Mouse (Mus musculus): ENCODE results near the gene Aqp11. TPM values are rescaled to one million over a fixed set of nuclear protein-coding genes. Genes with fewer than 3 reads are reported as not detected.

Aqp11 gene
- total RNA-seq, 1 experiment from 2014 or later = 2.8 TPM

DNA sequence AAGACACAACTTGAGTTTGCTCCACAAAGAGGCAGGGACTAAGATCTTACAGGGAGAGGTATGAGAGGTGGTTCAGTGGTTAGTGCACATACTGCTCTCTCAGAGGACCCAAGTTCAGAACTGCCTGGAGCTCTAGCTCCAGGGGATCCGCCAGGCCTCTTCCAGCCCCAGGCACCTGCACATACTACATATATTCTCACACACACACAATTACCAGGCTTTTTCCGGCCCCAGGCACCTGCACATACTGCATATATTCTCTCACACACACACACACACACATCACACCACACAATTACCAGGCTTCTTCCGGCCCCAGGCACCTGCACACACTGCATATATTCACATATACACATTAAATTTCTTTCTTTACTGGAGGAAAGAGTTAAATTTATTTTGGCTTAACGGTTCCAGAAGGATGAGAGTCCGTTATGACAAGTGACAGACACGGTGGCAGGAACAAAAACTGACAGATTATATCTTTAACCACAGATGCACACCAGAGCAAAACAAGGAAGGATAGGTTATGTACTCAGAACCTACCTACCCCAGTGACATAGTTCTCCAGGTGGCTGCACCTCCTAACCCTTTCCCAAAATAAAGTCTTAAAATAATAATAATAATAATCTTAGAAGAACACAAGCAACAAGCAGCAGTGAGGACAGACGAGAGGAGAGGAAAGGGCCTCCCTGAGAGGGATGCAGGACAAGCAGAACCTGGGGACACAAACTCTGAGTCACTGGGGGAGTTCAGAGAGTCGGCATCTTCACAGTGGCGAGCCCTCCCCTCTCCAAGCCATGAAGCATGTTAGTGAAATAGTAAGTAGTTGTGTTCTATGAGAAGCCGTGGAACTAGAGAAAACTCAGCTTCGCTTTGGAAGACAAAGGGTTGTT, 14.2 kb downstream of the Aqp11 start:
- ATAC-seq (replicated peaks in 1 of 2; ENCODE audit: insufficient read depth in 1 of 2, low FRiP score in 2 of 2, low TSS enrichment in 1 of 2, low read depth in 1 of 2, poor library complexity in 2 of 2, severe bottlenecking in 2 of 2) = no peak

DNA sequence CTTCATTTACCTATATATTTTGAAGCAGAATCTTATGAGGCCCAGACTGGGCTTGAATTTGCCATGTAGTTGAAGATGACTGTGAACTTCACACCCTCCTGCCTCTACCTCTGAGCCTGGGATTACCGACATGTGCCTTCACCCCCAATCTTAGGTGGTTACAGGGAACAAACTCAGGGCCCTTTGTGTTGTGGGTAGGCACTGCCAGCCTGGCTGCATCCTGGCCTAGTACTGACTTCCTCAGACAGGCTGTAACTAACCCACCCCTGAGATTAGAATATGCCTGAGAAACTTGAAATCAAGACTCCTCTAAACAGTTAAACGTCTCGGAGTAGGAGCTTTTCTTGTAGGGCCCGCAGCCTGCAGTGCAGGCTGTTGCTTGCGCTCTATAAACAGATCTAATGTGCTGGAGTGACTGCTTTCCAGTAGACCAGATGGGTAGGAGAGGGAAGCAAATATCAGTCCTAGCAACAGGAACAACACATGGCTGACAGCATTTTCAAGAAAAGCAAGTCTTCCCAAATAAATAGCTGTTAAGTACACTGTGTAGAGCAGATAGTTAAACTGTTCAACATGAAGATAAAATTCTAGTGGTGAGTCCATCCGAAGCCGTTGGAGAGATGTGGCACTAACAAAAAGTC, 15.7 kb downstream of the Aqp11 start:
- no peak for ATAC-seq (replicated peaks in 1 of 2; ENCODE audit: insufficient read depth in 1 of 2, low FRiP score in 2 of 2, low TSS enrichment in 1 of 2, low read depth in 1 of 2, poor library complexity in 2 of 2, severe bottlenecking in 2 of 2)

DNA sequence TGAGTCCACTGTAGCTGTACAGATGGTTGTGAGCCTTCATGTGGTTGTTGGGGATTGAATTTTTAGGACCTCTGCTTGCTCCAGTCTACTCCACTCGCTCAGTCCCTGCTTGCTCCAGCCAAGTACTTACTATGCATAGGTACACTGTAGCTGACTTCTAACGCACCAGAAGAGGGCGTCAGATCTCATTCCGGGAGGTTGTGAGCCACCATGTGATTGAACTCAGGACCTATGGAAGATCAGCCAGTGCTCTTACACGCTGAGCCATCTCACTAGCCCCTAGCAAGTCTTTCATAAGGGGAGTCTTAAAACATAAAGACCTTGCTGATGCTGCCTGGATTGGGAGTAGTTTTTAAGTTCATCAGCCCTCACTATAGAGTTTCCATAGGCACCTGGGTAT, 18.0 kb downstream of the Aqp11 start:
- no peak for ATAC-seq (replicated peaks in 1 of 2; ENCODE audit: insufficient read depth in 1 of 2, low FRiP score in 2 of 2, low TSS enrichment in 1 of 2, low read depth in 1 of 2, poor library complexity in 2 of 2, severe bottlenecking in 2 of 2)

DNA sequence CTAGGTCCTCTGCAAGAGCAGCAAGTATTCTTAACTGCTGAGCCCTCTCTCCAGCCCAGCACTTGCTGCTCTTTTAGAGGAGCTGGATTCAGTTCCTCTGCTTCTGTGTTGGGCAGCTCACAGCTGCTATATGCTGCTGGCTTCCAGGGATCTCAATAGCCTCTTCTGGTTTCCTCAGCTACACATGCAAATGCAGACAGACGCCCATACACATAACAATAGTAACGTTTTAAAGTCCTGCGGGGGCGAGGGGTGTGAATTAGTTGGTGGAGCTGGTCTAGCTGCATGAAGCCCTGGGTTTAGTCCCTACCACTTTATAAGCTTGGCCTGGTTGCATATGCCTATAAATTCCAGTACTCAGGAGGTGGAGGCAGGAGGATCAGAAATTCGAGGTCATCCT, 19.0 kb downstream of the Aqp11 start:
- ATAC-seq (replicated peaks in 1 of 2; ENCODE audit: insufficient read depth in 1 of 2, low FRiP score in 2 of 2, low TSS enrichment in 1 of 2, low read depth in 1 of 2, poor library complexity in 2 of 2, severe bottlenecking in 2 of 2) = no peak

DNA sequence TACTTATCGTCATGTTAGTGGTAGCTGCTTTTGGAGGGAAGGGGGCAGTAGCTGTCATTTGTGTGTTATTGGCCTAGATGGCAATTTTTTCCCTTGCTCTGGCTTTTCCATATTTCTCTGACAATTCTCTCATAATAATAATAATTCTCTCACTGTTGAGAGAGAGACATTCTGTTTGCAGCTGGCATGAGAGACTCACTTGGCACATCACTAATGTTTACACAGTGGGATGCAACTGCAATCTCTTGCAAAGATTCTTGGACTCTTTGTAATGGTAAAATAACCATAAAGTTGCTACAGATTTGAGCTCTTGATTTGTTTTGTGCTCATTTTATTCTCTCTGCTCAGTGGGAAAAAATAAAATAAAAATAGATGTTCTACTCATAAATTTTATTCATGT, 20.8 kb downstream of the Aqp11 start:
- no peak for ATAC-seq (replicated peaks in 1 of 2; ENCODE audit: insufficient read depth in 1 of 2, low FRiP score in 2 of 2, low TSS enrichment in 1 of 2, low read depth in 1 of 2, poor library complexity in 2 of 2, severe bottlenecking in 2 of 2)

DNA sequence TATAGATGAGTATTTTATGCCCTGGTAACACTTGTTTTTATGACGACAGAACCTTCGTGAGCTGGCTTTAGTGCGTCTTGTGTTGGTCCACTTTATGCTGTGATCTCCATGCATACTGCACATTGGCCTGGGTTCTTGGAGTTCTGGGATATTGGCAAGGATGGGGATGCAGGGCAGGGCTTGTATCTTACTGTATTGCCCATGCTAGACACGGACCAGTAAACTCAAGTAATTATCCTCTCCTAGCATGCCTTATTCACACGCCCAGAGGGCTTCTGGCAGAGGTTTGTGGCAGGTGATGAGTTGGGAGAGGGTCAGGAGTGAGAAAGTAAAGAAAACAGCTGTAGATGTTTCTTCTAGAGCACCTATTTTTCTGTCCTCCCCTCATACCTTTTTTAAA, 23.4 kb downstream of the Aqp11 start:
- ATAC-seq (replicated peaks in 1 of 2; ENCODE audit: insufficient read depth in 1 of 2, low FRiP score in 2 of 2, low TSS enrichment in 1 of 2, low read depth in 1 of 2, poor library complexity in 2 of 2, severe bottlenecking in 2 of 2) = no peak

DNA sequence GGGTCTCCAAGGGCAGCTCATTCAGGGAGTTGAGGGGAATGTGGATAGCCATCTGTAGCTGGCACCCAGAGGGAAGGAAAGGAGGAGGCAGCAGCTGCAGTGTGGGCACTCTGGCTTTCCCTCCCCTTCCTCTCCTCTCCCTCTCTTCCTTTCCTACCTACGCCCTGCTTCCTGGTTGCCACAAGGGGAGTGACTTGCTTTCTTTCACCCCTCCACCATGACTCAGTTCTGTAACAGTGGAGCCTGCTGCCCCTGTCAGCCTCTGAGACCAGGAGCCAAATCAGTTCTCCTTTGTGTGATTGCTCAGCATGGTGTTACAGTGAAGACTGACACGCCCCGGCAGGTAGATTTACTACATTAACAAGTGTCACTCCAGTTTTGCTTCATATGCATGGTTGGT, 28.9 kb downstream of the Aqp11 start:
- ATAC-seq (replicated peaks in 1 of 2; ENCODE audit: insufficient read depth in 1 of 2, low FRiP score in 2 of 2, low TSS enrichment in 1 of 2, low read depth in 1 of 2, poor library complexity in 2 of 2, severe bottlenecking in 2 of 2) = peak; percentile 95 to 97

DNA sequence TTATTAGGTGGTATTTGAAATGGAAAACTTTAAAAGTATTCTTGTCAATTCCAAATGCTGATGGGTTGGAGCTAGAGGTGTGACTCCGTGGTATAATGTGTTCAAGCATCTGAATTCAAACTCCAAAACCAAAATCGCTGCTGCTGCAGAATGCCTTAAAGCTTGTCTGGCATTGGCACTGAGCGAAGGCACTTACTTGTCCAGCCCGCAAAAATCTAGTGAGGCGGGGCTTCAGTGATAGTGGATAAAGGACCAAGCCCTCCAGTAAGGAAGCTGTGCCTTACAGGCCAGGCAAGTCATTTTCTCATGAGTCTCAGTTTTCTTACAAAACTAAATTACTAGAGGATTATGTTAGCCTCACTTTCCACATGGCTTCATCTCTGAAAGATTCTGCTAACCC, 30.3 kb downstream of the Aqp11 start:
- ATAC-seq (replicated peaks in 1 of 2; ENCODE audit: insufficient read depth in 1 of 2, low FRiP score in 2 of 2, low TSS enrichment in 1 of 2, low read depth in 1 of 2, poor library complexity in 2 of 2, severe bottlenecking in 2 of 2) = no peak

DNA sequence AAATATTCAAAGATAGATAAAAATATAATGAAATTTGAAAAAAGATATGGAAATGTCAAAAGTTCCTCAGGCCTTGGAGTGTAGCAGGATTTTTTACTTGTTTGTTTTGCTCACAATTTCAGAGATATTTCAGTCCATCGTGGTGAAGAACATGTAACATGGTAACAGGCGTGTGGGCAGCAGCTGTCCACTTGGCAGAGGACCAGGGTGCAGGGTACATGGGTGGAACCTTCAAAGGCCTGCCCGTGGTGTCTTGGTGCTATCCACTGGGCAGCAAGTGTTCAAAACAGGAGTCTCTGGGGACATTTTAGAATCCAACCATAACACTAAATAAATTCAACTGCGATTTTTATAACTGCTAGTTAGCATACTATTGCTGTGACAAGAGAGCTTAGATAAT, 31.0 kb downstream of the Aqp11 start:
- no peak for ATAC-seq (replicated peaks in 1 of 2; ENCODE audit: insufficient read depth in 1 of 2, low FRiP score in 2 of 2, low TSS enrichment in 1 of 2, low read depth in 1 of 2, poor library complexity in 2 of 2, severe bottlenecking in 2 of 2)

DNA sequence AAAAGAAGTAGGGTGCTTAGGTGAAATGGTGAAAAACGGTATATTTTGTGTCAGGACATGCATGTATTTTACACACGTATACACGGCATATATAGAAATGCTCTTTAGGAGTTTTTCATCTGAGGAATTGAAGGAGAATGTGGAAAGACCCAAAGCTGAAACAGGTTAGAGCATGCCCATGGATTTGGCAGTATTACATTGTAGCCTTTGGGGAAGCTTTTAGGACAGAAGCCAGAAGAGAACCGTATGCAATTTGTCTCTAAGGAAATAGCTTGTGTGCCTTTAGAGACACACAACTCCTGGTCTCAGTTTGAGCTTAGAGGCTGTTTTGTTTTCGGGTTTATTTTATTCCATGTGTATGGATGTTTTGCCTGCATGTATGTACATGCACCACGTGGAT, 37.0 kb downstream of the Aqp11 start:
- no peak for ATAC-seq (replicated peaks in 1 of 2; ENCODE audit: insufficient read depth in 1 of 2, low FRiP score in 2 of 2, low TSS enrichment in 1 of 2, low read depth in 1 of 2, poor library complexity in 2 of 2, severe bottlenecking in 2 of 2)

DNA sequence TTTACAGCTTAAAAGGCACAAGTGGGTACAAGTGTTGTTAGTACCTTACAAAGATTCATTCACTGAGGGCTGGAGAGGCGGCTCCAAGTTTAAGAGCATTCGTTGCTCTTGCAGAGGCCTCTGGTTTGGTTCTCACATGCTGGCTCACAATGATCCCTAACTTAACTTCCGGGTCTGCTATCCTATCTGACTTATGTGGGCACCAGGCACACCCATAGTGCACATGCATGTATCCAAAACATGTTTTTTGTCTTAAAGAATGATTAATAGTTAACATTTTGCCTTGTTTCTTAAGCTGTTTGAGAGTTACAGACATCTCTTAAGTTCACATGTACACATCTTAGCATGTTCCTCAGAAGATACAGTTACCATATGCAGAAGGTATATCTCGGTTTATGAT, 37.9 kb downstream of the Aqp11 start:
- no peak for ATAC-seq (replicated peaks in 1 of 2; ENCODE audit: insufficient read depth in 1 of 2, low FRiP score in 2 of 2, low TSS enrichment in 1 of 2, low read depth in 1 of 2, poor library complexity in 2 of 2, severe bottlenecking in 2 of 2)

DNA sequence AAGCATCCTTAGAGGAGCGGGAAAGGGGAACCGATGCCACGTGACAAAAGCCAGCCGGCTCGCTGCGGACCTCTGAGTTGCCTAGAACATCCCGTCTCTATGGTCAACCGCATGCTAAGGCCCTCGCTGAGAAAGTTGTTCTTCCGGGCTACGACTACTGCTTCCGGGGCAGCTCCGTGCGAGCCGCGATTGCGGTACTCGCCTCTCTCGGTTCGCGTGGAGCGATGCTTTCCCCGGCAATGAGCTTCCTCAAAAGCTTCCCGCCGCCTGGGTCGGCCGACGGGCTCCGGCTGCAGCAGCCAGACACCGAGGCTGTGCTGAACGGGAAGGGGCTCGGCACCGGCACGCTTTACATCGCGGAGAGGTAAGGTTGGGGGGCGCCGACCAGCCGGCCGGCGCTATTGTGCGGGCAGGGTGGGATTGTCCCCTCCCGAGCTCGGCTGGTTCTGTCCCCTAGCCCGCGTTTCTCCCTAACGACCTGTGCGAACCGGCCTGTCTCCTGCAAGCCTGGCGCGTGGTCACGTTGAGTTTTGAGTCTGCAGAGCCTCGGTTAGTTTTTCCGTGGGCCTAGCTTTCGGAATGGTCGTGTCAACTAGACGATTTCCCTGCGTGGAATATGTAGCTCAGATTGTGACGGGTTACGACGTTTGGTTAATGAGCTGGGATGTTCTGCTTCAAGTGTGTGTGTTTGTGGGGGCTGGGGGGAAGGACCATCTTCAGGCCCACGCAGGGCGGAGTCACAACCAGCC, 41.4 kb downstream of the Aqp11 start, which contains the start of gene Clns1a:
Clns1a (plus strand) TSS at position 129 of the 749 bp plus-strand sequence.
- ATAC-seq (replicated peaks in 1 of 2; ENCODE audit: insufficient read depth in 1 of 2, low FRiP score in 2 of 2, low TSS enrichment in 1 of 2, low read depth in 1 of 2, poor library complexity in 2 of 2, severe bottlenecking in 2 of 2) = peak; percentile 95 to 99

DNA sequence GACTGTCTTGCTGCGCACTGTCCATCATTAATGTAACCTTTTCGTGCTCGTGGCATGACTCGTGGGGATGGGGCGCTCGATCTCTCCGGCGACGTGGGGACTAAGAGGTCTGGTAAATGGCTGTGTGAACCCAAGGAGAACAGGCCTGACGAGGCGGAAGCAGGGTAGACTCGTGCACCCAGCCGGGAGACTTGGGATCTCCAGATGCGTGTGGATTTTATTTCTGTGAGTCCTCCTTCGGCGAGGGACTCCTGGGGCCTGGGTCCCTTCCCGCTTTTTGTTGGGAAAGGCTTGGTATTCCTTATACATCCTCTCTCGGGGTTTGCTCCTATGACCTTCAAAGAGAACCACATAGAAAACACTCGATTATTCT, 42.0 kb downstream of the Aqp11 start:
- ATAC-seq (replicated peaks in 1 of 2; ENCODE audit: insufficient read depth in 1 of 2, low FRiP score in 2 of 2, low TSS enrichment in 1 of 2, low read depth in 1 of 2, poor library complexity in 2 of 2, severe bottlenecking in 2 of 2) = peak in 1 of 2 experiments; percentile 21; a peak in 1 of 4 replicates

DNA sequence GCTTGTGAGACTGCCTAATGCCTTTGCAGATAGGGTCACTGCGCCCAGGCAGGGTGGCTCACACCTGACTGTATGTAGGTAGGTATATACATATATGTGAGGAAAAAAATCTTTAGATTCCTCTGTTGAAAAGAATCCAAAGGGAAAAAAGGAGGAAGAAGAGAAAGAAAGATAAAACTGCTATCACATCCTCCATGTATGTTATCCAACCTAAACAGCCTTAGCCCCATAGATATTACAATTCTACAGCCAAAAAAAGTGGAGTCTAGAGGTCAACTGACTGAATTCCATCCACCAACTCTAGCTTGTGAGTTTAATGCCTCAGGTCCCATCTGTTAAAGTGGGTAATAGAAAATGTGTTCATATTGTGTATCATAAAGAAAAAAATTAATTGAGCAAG, 42.6 kb downstream of the Aqp11 start:
- ATAC-seq (replicated peaks in 1 of 2; ENCODE audit: insufficient read depth in 1 of 2, low FRiP score in 2 of 2, low TSS enrichment in 1 of 2, low read depth in 1 of 2, poor library complexity in 2 of 2, severe bottlenecking in 2 of 2) = no peak

DNA sequence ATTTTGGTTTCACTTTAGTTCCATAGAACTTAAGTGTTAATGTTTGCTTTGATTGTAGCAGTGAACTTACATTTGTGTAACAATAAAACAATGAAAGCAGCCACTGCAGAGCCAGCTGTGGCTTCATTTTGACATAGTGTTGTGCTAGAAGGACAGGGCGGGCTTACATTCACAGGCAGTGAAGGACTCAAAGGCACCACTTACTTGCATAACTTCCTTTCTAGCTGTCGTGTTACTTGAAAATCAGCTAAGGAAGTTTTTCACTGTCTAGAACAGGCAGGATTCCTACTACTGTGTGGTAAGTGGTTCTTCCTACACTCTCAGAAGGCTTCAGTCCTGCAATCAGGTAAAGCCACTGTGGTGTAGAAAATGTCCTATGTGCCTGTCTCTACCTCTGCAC, 50.3 kb downstream of the Aqp11 start:
- no peak for ATAC-seq (replicated peaks in 1 of 2; ENCODE audit: insufficient read depth in 1 of 2, low FRiP score in 2 of 2, low TSS enrichment in 1 of 2, low read depth in 1 of 2, poor library complexity in 2 of 2, severe bottlenecking in 2 of 2)

DNA sequence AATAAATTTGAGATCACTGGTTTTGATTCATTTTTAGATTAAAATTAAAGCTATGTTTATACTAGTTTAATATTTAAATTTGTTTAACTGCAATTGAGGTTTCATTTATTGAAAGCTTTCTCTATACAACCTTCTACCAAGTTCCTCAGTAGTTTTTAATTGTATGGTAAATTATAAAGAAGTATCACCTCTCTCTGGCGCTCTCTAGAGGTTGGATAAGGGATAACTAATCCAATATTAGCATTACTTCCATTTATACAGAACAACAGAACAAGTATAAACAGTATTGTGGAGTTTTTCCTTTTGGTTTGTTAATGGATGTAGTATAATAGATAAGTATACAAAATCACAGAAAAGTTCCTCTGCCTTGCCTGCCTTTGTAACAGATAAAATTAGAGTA, 58.9 kb downstream of the Aqp11 start:
- peak in 1 of 2 experiments; percentile 45; a peak in 2 of 4 replicates for ATAC-seq (replicated peaks in 1 of 2; ENCODE audit: insufficient read depth in 1 of 2, low FRiP score in 2 of 2, low TSS enrichment in 1 of 2, low read depth in 1 of 2, poor library complexity in 2 of 2, severe bottlenecking in 2 of 2)
